Mouse (Mus musculus) cerebellum, adult 2 months (tissue): Measurements from ENCODE around the gene Tecpr1.

Experiments used
- CTCF ChIP-seq: fragments of 200-500 bp; IDR thresholded peaks from 2 replicates; pipeline ENCODE4 v1.5.1; 2011; ENCODE audit warnings: low read depth, mild to moderate bottlenecking, control low read depth, low read length, moderate library complexity, borderline replicate concordance; ENCODE audit not compliant: insufficient read depth
- POLR2A ChIP-seq: fragments of 200-500 bp; IDR thresholded peaks from 2 replicates; pipeline ENCODE4 v1.6.1; 2011; ENCODE audit warnings: low read length, control low read depth, borderline replicate concordance; ENCODE audit not compliant: insufficient read depth

- TF ChIP-seq POLR2A (no peak), CTCF (no peak)
Observed at GRCm38 (mm10) chr5:144162080-144162812, 61.2 kb downstream of the Tecpr1 start.
